ENCODE assay signal across 14 mouse cellular contexts in genomic region chr16:40080224-40080623, GRCm38 (mm10).
DNase-seq lines count a peak whose midpoint lies in the region; ATAC-seq and TF ChIP-seq lines count a peak whose summit lies in the region.
"Had no signal": no experiment of that assay in that cellular context is flagged by ENCODE, and none has a peak within 500 bp of the region (broad histone marks: within the 10 kb centered on the region; RNA-seq: fewer than 3 reads in every experiment).

No protein-coding gene starts in this region.

- peak; percentile 65 for TF ChIP-seq CTCF in left cerebral cortex, adult 2 months (IDR thresholded peaks at IDR 0.05)
- peak; percentile 55 for TF ChIP-seq CTCF in hindbrain, postnatal 0 days (IDR thresholded peaks at IDR 0.05; ENCODE audit: low read depth)

- DNase-seq in embryo, embryonic 10.5 days (ENCODE audit: low spot score) = peak; percentile 46
- no peak for DNase-seq in embryo, embryonic 10 days (ENCODE audit: low spot score)
- DNase-seq in left cerebral cortex, adult 2 months (ENCODE audit: extremely low spot score in 1 of 2, low spot score in 2 of 2) = no peak
- DNase-seq in left cerebral cortex, postnatal 4 days = no peak
- DNase-seq in ES-E14 (ENCODE audit: low read depth, low spot score) = peak; percentile 15
- peak; percentile 51 for DNase-seq in hindbrain, postnatal 0 days (ENCODE audit: low spot score)
- no peak for DNase-seq in adrenal gland, postnatal 36 days
- DNase-seq in spleen, postnatal 10 days (ENCODE audit: low spot score in 2 of 2) = no peak
- DNase-seq: kidney, adult 18-20 months; lung, postnatal 10 days; right cerebral cortex, postnatal 4 days; thymus, adult 2 months had no signal

- 75% methylated on average over 3 of the region's 3 CpGs for WGBS in hindbrain, postnatal 0 days

- no peaks in the 10 kb centered on the region for H3K27me3 ChIP-seq in hindbrain, postnatal 0 days (ENCODE audit: insufficient read depth, low read length)
- H3K27me3 ChIP-seq: heart, embryonic 13.5 days; neural tube, embryonic 13.5 days had no signal

- no peak overlapping the region for H3K4me3 ChIP-seq in left cerebral cortex, adult 2 months
- H3K4me3 ChIP-seq in ES-E14 (ENCODE audit: insufficient read depth in 1 of 2, low read depth in 1 of 2, low read length in 2 of 2, poor library complexity in 1 of 2, severe bottlenecking in 1 of 2) = no peak overlapping the region
- H3K4me3 ChIP-seq in hindbrain, postnatal 0 days (ENCODE audit: low read length) = no peak overlapping the region
- H3K4me3 ChIP-seq: heart, embryonic 13.5 days; neural tube, embryonic 13.5 days had no signal

- H3K36me3 ChIP-seq in ES-E14 (ENCODE audit: control insufficient read depth, insufficient read depth, low read length, poor library complexity, severe bottlenecking) = no peaks in the 10 kb centered on the region
- H3K36me3 ChIP-seq in hindbrain, postnatal 0 days (ENCODE audit: insufficient read depth, low read length) = no peaks in the 10 kb centered on the region
- H3K36me3 ChIP-seq: heart, embryonic 13.5 days; neural tube, embryonic 13.5 days had no signal

- no peak overlapping the region for H3K4me2 ChIP-seq in hindbrain, postnatal 0 days (ENCODE audit: low read depth, low read length)
- H3K4me2 ChIP-seq: heart, embryonic 13.5 days; neural tube, embryonic 13.5 days had no signal

- no peak for ATAC-seq in hindbrain, postnatal 0 days

- intact Hi-C loops in left cerebral cortex, adult 2 months (cut with DNase I) = no loop called here
- intact Hi-C loops in left cerebral cortex, postnatal 4 days (cut with DNase I) = no loop called here

- H3K27ac ChIP-seq in left cerebral cortex, adult 2 months = no peak overlapping the region
- H3K27ac ChIP-seq in ES-E14 (ENCODE audit: insufficient read depth, low read depth, low read length, poor library complexity, severe bottlenecking) = no peak overlapping the region
- H3K27ac ChIP-seq in hindbrain, postnatal 0 days = no peak overlapping the region
- H3K27ac ChIP-seq: heart, embryonic 13.5 days; neural tube, embryonic 13.5 days had no signal

- H3K9me3 ChIP-seq in ES-E14 (ENCODE audit: control insufficient read depth, insufficient read depth, low read depth, low read length) = no peaks in the 10 kb centered on the region
- no peaks in the 10 kb centered on the region for H3K9me3 ChIP-seq in hindbrain, postnatal 0 days (ENCODE audit: low read length)
- H3K9me3 ChIP-seq: heart, embryonic 13.5 days; neural tube, embryonic 13.5 days had no signal

- H3K4me1 ChIP-seq in ES-E14 (ENCODE audit: control insufficient read depth in 2 of 2, insufficient read depth in 2 of 2, low read length in 2 of 2, poor library complexity in 1 of 2) = no peaks in the 10 kb centered on the region
- no peaks in the 10 kb centered on the region for H3K4me1 ChIP-seq in hindbrain, postnatal 0 days (ENCODE audit: insufficient read depth, low read length)
- H3K4me1 ChIP-seq: heart, embryonic 13.5 days had no signal

- in situ Hi-C loops in ES-E14 (cut with MboI; ENCODE audit: low sequenced_read_pairs in 2 of 2, unreplicated experiment in 2 of 2) = no loop called here

- H3K9ac ChIP-seq in ES-E14 (ENCODE audit: insufficient read depth, low read depth, low read length, poor library complexity, severe bottlenecking) = no peak overlapping the region
- no peak overlapping the region for H3K9ac ChIP-seq in hindbrain, postnatal 0 days (replicated peaks; ENCODE audit: low read length)
- H3K9ac ChIP-seq: heart, embryonic 13.5 days; neural tube, embryonic 13.5 days had no signal

TF ChIP-seq in ES-E14, 5 proteins besides CTCF, POLR2A, EP300 and RAD21:
- TF ChIP-seq ZNF384 (IDR thresholded peaks at IDR 0.05; ENCODE audit: low read depth, low read length) = no peak
- TF ChIP-seq MAFK (IDR thresholded peaks at IDR 0.05; ENCODE audit: insufficient read depth, low read depth, low read length) = no peak
- TF ChIP-seq HCFC1 (IDR thresholded peaks at IDR 0.05; ENCODE audit: borderline replicate concordance, insufficient read depth, low read length) = no peak
- no peak for TF ChIP-seq CHD2 (IDR thresholded peaks at IDR 0.05; ENCODE audit: low read depth, low read length)
- TF ChIP-seq ZC3H11A (IDR thresholded peaks at IDR 0.05; ENCODE audit: borderline replicate concordance, low read depth, low read length) = no peak

Comparison
In these comparisons a context has a peak if more than half of its experiments do, and no peak if none do; other contexts are left out.
1. DNase-seq: peak in embryo, embryonic 10.5 days (single experiment), ES-E14 (single experiment) and hindbrain, postnatal 0 days (single experiment); none in embryo, embryonic 10 days (single experiment), left cerebral cortex, adult 2 months (0 of 2), left cerebral cortex, postnatal 4 days (single experiment), adrenal gland, postnatal 36 days (0 of 2) and spleen, postnatal 10 days (0 of 2).